8 mouse cellular contexts compared by ENCODE assay signal in the genomic region with DNA sequence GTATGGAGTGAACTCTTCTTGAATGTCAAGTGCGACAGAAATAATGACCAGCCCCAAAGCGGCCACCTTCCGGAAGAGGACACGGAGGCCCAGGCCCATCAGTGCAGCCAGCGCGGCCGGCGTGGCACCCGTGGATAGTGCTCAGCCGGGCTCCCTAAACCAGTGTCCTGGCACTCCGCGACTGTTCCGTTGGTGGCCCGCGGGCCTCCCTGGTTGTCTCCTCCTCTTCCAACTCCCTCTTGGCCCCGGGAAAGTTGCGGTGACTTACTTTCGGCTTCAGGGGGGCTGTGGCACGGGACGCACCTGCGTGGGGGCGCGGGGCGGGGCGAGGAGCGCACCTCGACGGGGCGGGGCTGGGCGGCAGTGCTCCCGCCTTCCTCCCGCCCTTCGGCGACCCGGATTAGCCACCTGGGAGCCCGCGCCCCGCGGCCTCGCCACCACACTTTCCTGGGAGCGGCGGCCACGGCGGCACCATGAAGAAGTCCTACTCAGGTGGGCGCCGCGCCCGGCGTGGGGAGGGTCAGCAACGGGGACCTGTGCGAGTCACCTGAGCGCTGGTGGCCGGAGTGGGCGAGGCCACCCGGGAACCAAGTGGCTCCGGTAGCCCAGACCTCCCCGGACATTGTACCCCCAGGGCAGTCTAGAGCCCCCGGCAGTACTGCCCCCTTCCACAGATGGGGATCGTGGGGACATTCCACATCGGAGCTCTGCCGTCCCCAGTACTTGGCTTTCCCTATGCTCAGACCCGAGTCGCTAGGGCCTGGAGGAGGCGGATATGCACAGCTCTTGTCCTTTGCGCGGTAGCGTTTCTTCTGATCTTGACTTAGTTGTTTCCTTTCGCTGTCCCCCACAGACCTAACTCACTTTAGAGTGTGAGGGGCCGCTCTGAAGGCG. TPM values are rescaled to one million over a fixed set of nuclear protein-coding genes. Genes with fewer than 3 reads are reported as not detected.
DNase-seq lines count a peak whose midpoint lies in the region; ATAC-seq and TF ChIP-seq lines count a peak whose summit lies in the region.

TSS of gene Sept9 (plus strand) at position 380 of the 894 bp plus-strand sequence.

- no peaks in the 10 kb centered on the region for H3K36me3 ChIP-seq in intestine, embryonic 16.5 days (ENCODE audit: control insufficient read depth, insufficient read depth, low read length)
- no peaks in the 10 kb centered on the region for H3K36me3 ChIP-seq in limb, embryonic 14.5 days (ENCODE audit: control insufficient read depth, insufficient read depth, low read length)
- no peaks in the 10 kb centered on the region for H3K36me3 ChIP-seq in midbrain, embryonic 13.5 days

- TF ChIP-seq POLR2A in brain, embryonic 14.5 days (IDR thresholded peaks at IDR 0.05; ENCODE audit: borderline replicate concordance, extremely low read depth, insufficient read depth, insufficient read length, poor library complexity, severe bottlenecking): no peak
- TF ChIP-seq POLR2A in limb, embryonic 14.5 days (IDR thresholded peaks at IDR 0.05; ENCODE audit: borderline replicate concordance, extremely low read depth, insufficient read depth, insufficient read length): no peak

- peaks cover 20% of the 10 kb centered on the region for H3K4me1 ChIP-seq in intestine, embryonic 16.5 days (ENCODE audit: control insufficient read depth, insufficient read depth, low read length)
- peaks cover 34% of the 10 kb centered on the region for H3K4me1 ChIP-seq in limb, embryonic 14.5 days (ENCODE audit: control insufficient read depth, insufficient read depth, low read length)
- H3K4me1 ChIP-seq in midbrain, embryonic 13.5 days (replicated peaks): peaks cover 10% of the 10 kb centered on the region

- H3K9me3 ChIP-seq in intestine, embryonic 16.5 days (ENCODE audit: control insufficient read depth, low read length): no peaks in the 10 kb centered on the region
- H3K9me3 ChIP-seq in limb, embryonic 14.5 days (ENCODE audit: control insufficient read depth, low read length): no peaks in the 10 kb centered on the region
- H3K9me3 ChIP-seq in midbrain, embryonic 13.5 days: no peaks in the 10 kb centered on the region

- H3K27me3 ChIP-seq in intestine, embryonic 16.5 days (replicated peaks; ENCODE audit: control insufficient read depth, insufficient read depth, low read length): no peaks in the 10 kb centered on the region; the same call in 1 of the 2 replicates
- peaks cover 10% of the 10 kb centered on the region; the same call in 1 of the 2 replicates for H3K27me3 ChIP-seq in limb, embryonic 14.5 days (ENCODE audit: control insufficient read depth, insufficient read depth, low read length)
- H3K27me3 ChIP-seq in midbrain, embryonic 13.5 days: peaks cover 58% of the 10 kb centered on the region

- peak within 1 kb of the TSS; percentile 13; the same call in 1 of the 2 replicates for H3K27ac ChIP-seq in intestine, embryonic 16.5 days (ENCODE audit: low read length)
- no peak within 1 kb of the TSS for H3K27ac ChIP-seq in limb, embryonic 14.5 days (replicated peaks; ENCODE audit: low read depth, low read length)
- H3K27ac ChIP-seq in midbrain, embryonic 13.5 days: no peak within 1 kb of the TSS

- H3K4me3 ChIP-seq in intestine, embryonic 16.5 days (ENCODE audit: low read length): peak within 1 kb of the TSS; percentile 62
- H3K4me3 ChIP-seq in limb, embryonic 14.5 days (replicated peaks; ENCODE audit: low read length): peak within 1 kb of the TSS; percentile 49
- H3K4me3 ChIP-seq in midbrain, embryonic 13.5 days (replicated peaks): peak within 1 kb of the TSS; percentile 37

- peak; percentile 12 for DNase-seq in Muller cell, postnatal 12 days (ENCODE audit: inconsistent ontology term)
- DNase-seq in brain, embryonic 14.5 days (ENCODE audit: low read depth): no peak
- DNase-seq in gonadal fat pad, adult 2 months (ENCODE audit: low read depth): no peak
- peak; percentile 8 for DNase-seq in limb, embryonic 14.5 days (ENCODE audit: low spot score)
- peak; percentile 82 for DNase-seq in thymus, postnatal 4 days
- no peak for DNase-seq in frontal cortex, postnatal 14 days (ENCODE audit: low spot score in 2 of 2)

- peak within 1 kb of the TSS; percentile 93 for H3K4me2 ChIP-seq in intestine, embryonic 16.5 days (ENCODE audit: low read depth, low read length)
- H3K4me2 ChIP-seq in limb, embryonic 14.5 days (replicated peaks; ENCODE audit: low read depth, low read length, severe bottlenecking): peak within 1 kb of the TSS; percentile 91
- H3K4me2 ChIP-seq in midbrain, embryonic 13.5 days (replicated peaks): peak within 1 kb of the TSS; percentile 61

- peak; percentile 79 for ATAC-seq in intestine, embryonic 16.5 days
- peak; percentile 44; the same call in 1 of the 2 replicates for ATAC-seq in limb, embryonic 14.5 days (ENCODE audit: low FRiP score, low read depth)
- ATAC-seq in midbrain, embryonic 13.5 days: no peak

- TF ChIP-seq CTCF in brain, embryonic 14.5 days (IDR thresholded peaks at IDR 0.05; ENCODE audit: borderline replicate concordance, extremely low read depth, insufficient read depth, insufficient read length): no peak

- H3K9ac ChIP-seq in intestine, embryonic 16.5 days (ENCODE audit: low read depth, low read length): peak within 1 kb of the TSS; percentile 80
- H3K9ac ChIP-seq in limb, embryonic 14.5 days (ENCODE audit: low read depth, low read length, severe bottlenecking): peak within 1 kb of the TSS; percentile 58
- H3K9ac ChIP-seq in midbrain, embryonic 13.5 days (replicated peaks): peak within 1 kb of the TSS; percentile 44; the same call in 1 of the 2 replicates

- 2% methylated on average over 66 of the region's 70 CpGs for WGBS in intestine, embryonic 16.5 days
- WGBS in limb, embryonic 14.5 days: 2% methylated on average over 58 of the region's 70 CpGs
- WGBS in midbrain, embryonic 13.5 days: under 1% methylated on average over 69 of the region's 70 CpGs

RNA-seq across cellular contexts. Expression of gene Sept9, which starts in this region (rescaled TPM):
- polyA plus RNA-seq in brain, embryonic 14.5 days (2012; rRNA removed): 39.3 and 64.3 TPM in 2 replicates
- 35.4 and 40.6 TPM in 2 replicates for polyA plus RNA-seq in gonadal fat pad, adult 2 months (2012; rRNA removed)
- 183 and 191 TPM in 2 replicates for polyA plus RNA-seq in intestine, embryonic 16.5 days (2015; fragmentation: Nextera tagmentation; extraction: Ambion mirVana)
- polyA plus RNA-seq in limb, embryonic 14.5 days (2012; rRNA removed): 76.5 and 78.7 TPM in 2 replicates
- polyA plus RNA-seq in limb, embryonic 14.5 days (2014; fragmentation: Nextera tagmentation; extraction: Ambion mirVana): 125 and 136 TPM in 2 replicates
- 121 and 125 TPM in 2 replicates for polyA plus RNA-seq in midbrain, embryonic 13.5 days (2015; fragmentation: Nextera tagmentation; extraction: Ambion mirVana)

Comparison
In these comparisons a context has a peak if more than half of its experiments do, and no peak if none do; other contexts are left out.
1. DNase-seq: peak in Muller cell, postnatal 12 days (single experiment), limb, embryonic 14.5 days (single experiment) and thymus, postnatal 4 days (single experiment); none in brain, embryonic 14.5 days (single experiment), gonadal fat pad, adult 2 months (single experiment) and frontal cortex, postnatal 14 days (0 of 2).
2. Peak in every context shown above with its lines, with median percentiles within 50 percentile points of each other: H3K4me2 ChIP-seq, H3K4me3 ChIP-seq and H3K9ac ChIP-seq.